Mouse (Mus musculus) heart, postnatal 25 days (tissue): ENCODE measurements around the gene Vpreb3. TPM values are rescaled to one million over a fixed set of nuclear protein-coding genes. Genes with fewer than 3 reads are reported as not detected.

Experiments used
- DNase-seq: peaks from one replicate; pipeline ENCODE4 v3.0.0; 2022; ENCODE audit warnings: low spot score
- intact Hi-C: fragments of 180-260 bp; cut with DNase I; formaldehyde crosslinking; loops from one replicate; pipeline ENCODE4 v1.15.1; 2025
- total RNA-seq, 2 experiments: library from RNA; stranded (reverse); gene quantifications; 2 replicates each; pipeline ENCODE4 v1.2.3; 2021

Gene Vpreb3
- total RNA-seq, 2 experiments from 2014 or later, result not detected

GRCm38 (mm10) chr10:75930304-75930703 lies 12.6 kb upstream of the Vpreb3 start:
- no peak for DNase-seq
- intact Hi-C loops, result no loop called here

GRCm38 (mm10) chr10:75931311-75931710 lies 11.5 kb upstream of the Vpreb3 start:
- intact Hi-C loops, result no loop called here
- no peak for DNase-seq

- DNase-seq, result peak; percentile 33
- intact Hi-C loops, result no loop called here
These were observed 10.7 kb upstream of the Vpreb3 start for GRCm38 (mm10) chr10:75932081-75932678.

GRCm38 (mm10) chr10:75932891-75933290 lies 10.0 kb upstream of the Vpreb3 start, which contains the start of gene Chchd10:
Gene Chchd10, plus strand, starts transcription at chr10:75933130.
- intact Hi-C loops, result no loop called here
- no peak for DNase-seq

GRCm38 (mm10) chr10:75934991-75935390 lies 7.9 kb upstream of the Vpreb3 start:
- DNase-seq, result no peak
- intact Hi-C loops, result no loop called here

GRCm38 (mm10) chr10:75935680-75936541 lies 6.9 kb upstream of the Vpreb3 start, which contains the start of gene Mmp11:
Gene Mmp11, minus strand, starts transcription at chr10:75936496.
- intact Hi-C loops, result no loop called here
- DNase-seq, result peak; percentile 40

GRCm38 (mm10) chr10:75936909-75937667 lies 5.8 kb upstream of the Vpreb3 start:
- intact Hi-C loops, result no loop called here
- DNase-seq, result no peak

GRCm38 (mm10) chr10:75937851-75938643 lies 4.8 kb upstream of the Vpreb3 start:
- intact Hi-C loops, result no loop called here
- DNase-seq, result no peak

- no peak for DNase-seq
- intact Hi-C loops, result no loop called here
These were observed 3.2 kb upstream of the Vpreb3 start for GRCm38 (mm10) chr10:75939481-75940234.

- no peak for DNase-seq
- intact Hi-C loops, result no loop called here
These were observed 2.3 kb upstream of the Vpreb3 start, which contains the start of gene Gm867 for GRCm38 (mm10) chr10:75940520-75940919. Gene Gm867, minus strand, starts transcription at chr10:75940672.

- intact Hi-C loops, result no loop called here
These were observed 1.6 kb upstream of the Vpreb3 start for GRCm38 (mm10) chr10:75941042-75941824.

GRCm38 (mm10) chr10:75944066-75944772 lies 1.4 kb downstream of the Vpreb3 start:
- no peak for DNase-seq
- intact Hi-C loops, result no loop called here

More at GRCm38 (mm10) chr10:75941042-75941824, 1.6 kb upstream of the Vpreb3 start:
- no peak for DNase-seq

GRCm38 (mm10) chr10:75945213-75945612 lies 2.4 kb downstream of the Vpreb3 start:
- intact Hi-C loops, result loop anchor here (5.0 kb wide), 1 partner anchor 183 kb away; the partner anchor contains the start of gene Cabin1
- no peak for DNase-seq

- intact Hi-C loops, result loop anchor here (5.0 kb wide), 1 partner anchor 184 kb away; the partner anchor contains the start of gene Cabin1
- no peak for DNase-seq
These were observed 3.0 kb downstream of the Vpreb3 start for GRCm38 (mm10) chr10:75945896-75946295.

GRCm38 (mm10) chr10:75948079-75948478 lies 5.2 kb downstream of the Vpreb3 start:
- intact Hi-C loops, result loop anchor here (5.0 kb wide), 1 partner anchor 186 kb away; the partner anchor contains the start of gene Cabin1
- DNase-seq, result no peak

GRCm38 (mm10) chr10:75949053-75950045 lies 6.5 kb downstream of the Vpreb3 start:
- intact Hi-C loops, result loop anchor here (2.0 to 5.0 kb wide), 3 partner anchors 29 to 205 kb away; partner anchors contain the start of genes Cabin1 and Smarcb1
- no peak for DNase-seq
